Mouse (Mus musculus) small intestine, adult 2 months (tissue): Measurements from ENCODE around the gene 4930556J24Rik. TPM values are rescaled to one million over a fixed set of nuclear protein-coding genes. Genes with fewer than 3 reads are reported as not detected.

Experiments used
- H3K27ac ChIP-seq: fragments of 200-500 bp; 2 replicates; pipeline ENCODE4 v1.5.1; 2012; ENCODE audit warnings: low read depth, low read length, control low read depth, inconsistent platforms; ENCODE audit not compliant: insufficient read depth
- H3K27me3 ChIP-seq: fragments of 200-500 bp; 2 replicates; pipeline ENCODE4 v1.6.1; 2012; ENCODE audit warnings: mild to moderate bottlenecking, moderate library complexity, low read length, inconsistent platforms; ENCODE audit not compliant: control insufficient read depth, insufficient read depth
- H3K36me3 ChIP-seq: fragments of 200-500 bp; 2 replicates; pipeline ENCODE4 v1.6.1; 2012; ENCODE audit warnings: mild to moderate bottlenecking, low read length, control low read depth, inconsistent platforms; ENCODE audit not compliant: control insufficient read depth, insufficient read depth
- H3K4me1 ChIP-seq: fragments of 200-500 bp; 2 replicates; pipeline ENCODE4 v1.6.1; 2012; ENCODE audit warnings: low read length, inconsistent platforms, mixed read lengths; ENCODE audit not compliant: control insufficient read depth, insufficient read depth, insufficient read length
- H3K4me3 ChIP-seq: fragments of 200-500 bp; 2 replicates; pipeline ENCODE4 v1.5.1; 2012; ENCODE audit warnings: low read depth, mild to moderate bottlenecking, control low read depth, inconsistent platforms, low read length, moderate library complexity
- CTCF ChIP-seq: fragments of 200-500 bp; IDR thresholded peaks from 2 replicates; pipeline ENCODE4 v1.5.1; 2012; ENCODE audit warnings: low read depth, mild to moderate bottlenecking, control low read depth, inconsistent platforms, low read length, moderate library complexity, mixed read lengths; ENCODE audit not compliant: insufficient replicate concordance, insufficient read length; ENCODE audit errors: extremely low read depth
- POLR2A ChIP-seq: fragments of 200-500 bp; IDR thresholded peaks from 2 replicates; pipeline ENCODE4 v1.6.1; 2012; ENCODE audit warnings: low read depth, mild to moderate bottlenecking, control low read depth, inconsistent platforms, low read length, moderate library complexity
- WGBS: fragments of 180-500 bp; shearing (Covaris S2); methylation state at CpG from one replicate; pipeline ENCODE4 v1.1.7; 2018; 5-methylcytosine and 5-hydroxymethylcytosine counted together
- polyA plus RNA-seq: library from polyadenylated mRNA; depleted of rRNA; stranded (reverse); fragments of >200 nt; gene quantifications from 2 replicates; pipeline ENCODE4 v1.2.3, GENCODE M21; 2012

The 4930556J24Rik gene
- polyA plus RNA-seq, 1 experiment, result 0.19 TPM

GRCm38 (mm10) chr11:3999547-3999946 is 23.0 kb upstream of the 4930556J24Rik start:
- 37% methylated on average over 5 of the region's 5 CpGs for WGBS
- H3K36me3 ChIP-seq, result peaks cover 23% of the 10 kb centered on the region
- no peaks in the 10 kb centered on the region for H3K4me1 ChIP-seq
- no peak overlapping the region for H3K4me3 ChIP-seq
- TF ChIP-seq POLR2A (no peak), CTCF (no peak)
- no peaks in the 10 kb centered on the region for H3K27me3 ChIP-seq
- no peak overlapping the region for H3K27ac ChIP-seq

GRCm38 (mm10) chr11:3997978-3998720 is 21.6 kb upstream of the 4930556J24Rik start:
- Histone ChIP-seq H3K27ac (no peak overlapping the region), H3K4me1 (no peaks in the 10 kb centered on the region), H3K36me3 (peaks cover 23% of the 10 kb centered on the region), H3K4me3 (peak overlapping the region; percentile 37), H3K27me3 (no peaks in the 10 kb centered on the region)
- WGBS, result 66% methylated on average over 66 of the region's 66 CpGs
- TF ChIP-seq POLR2A (no peak), CTCF (no peak)

GRCm38 (mm10) chr11:3996840-3997239 is 20.3 kb upstream of the 4930556J24Rik start:
- WGBS, result 87% methylated on average over 3 of the region's 3 CpGs
- Histone ChIP-seq H3K4me3 (no peak overlapping the region), H3K27me3 (no peaks in the 10 kb centered on the region), H3K27ac (no peak overlapping the region), H3K4me1 (no peaks in the 10 kb centered on the region), H3K36me3 (peaks cover 23% of the 10 kb centered on the region)
- TF ChIP-seq CTCF (no peak), POLR2A (no peak)

GRCm38 (mm10) chr11:3995511-3995910 is 18.9 kb upstream of the 4930556J24Rik start:
- Histone ChIP-seq H3K27me3 (no peaks in the 10 kb centered on the region), H3K4me3 (no peak overlapping the region), H3K4me1 (no peaks in the 10 kb centered on the region), H3K27ac (no peak overlapping the region), H3K36me3 (peaks cover 23% of the 10 kb centered on the region)
- TF ChIP-seq POLR2A (no peak), CTCF (no peak)
- 78% methylated on average over 5 of the region's 5 CpGs for WGBS

GRCm38 (mm10) chr11:3993914-3994313 is 17.3 kb upstream of the 4930556J24Rik start:
- no peak for TF ChIP-seq POLR2A
- no peak for TF ChIP-seq CTCF
- Histone ChIP-seq H3K4me1 (peaks cover 3% of the 10 kb centered on the region; the same call in 1 of the 2 replicates), H3K4me3 (no peak overlapping the region), H3K27me3 (no peaks in the 10 kb centered on the region), H3K36me3 (peaks cover 20% of the 10 kb centered on the region), H3K27ac (no peak overlapping the region)
- 92% methylated on average over 6 of the region's 6 CpGs for WGBS

GRCm38 (mm10) chr11:3993132-3993531 is 16.6 kb upstream of the 4930556J24Rik start:
- no peak overlapping the region for H3K27ac ChIP-seq
- peaks cover 6% of the 10 kb centered on the region; the same call in 1 of the 2 replicates for H3K4me1 ChIP-seq
- H3K36me3 ChIP-seq, result peaks cover 12% of the 10 kb centered on the region
- WGBS, result 73% methylated on average over 6 of the region's 6 CpGs
- H3K4me3 ChIP-seq, result no peak overlapping the region
- no peak for TF ChIP-seq CTCF
- TF ChIP-seq POLR2A, result no peak
- H3K27me3 ChIP-seq, result no peaks in the 10 kb centered on the region

GRCm38 (mm10) chr11:3989748-3990147 is 13.2 kb upstream of the 4930556J24Rik start:
- Histone ChIP-seq H3K27ac (no peak overlapping the region), H3K4me3 (no peak overlapping the region), H3K27me3 (no peaks in the 10 kb centered on the region), H3K36me3 (no peaks in the 10 kb centered on the region; the same call in 1 of the 2 replicates), H3K4me1 (peaks cover 14% of the 10 kb centered on the region; the same call in 1 of the 2 replicates)
- TF ChIP-seq POLR2A, result no peak
- no peak for TF ChIP-seq CTCF
- 88% methylated on average over 3 of the region's 3 CpGs for WGBS
